Mouse (Mus musculus): Measurements from ENCODE around the gene Tmem88. TPM values are rescaled to one million over a fixed set of nuclear protein-coding genes. Genes with fewer than 3 reads are reported as not detected.

The Tmem88 gene
- polyA plus RNA-seq, 1 experiment from 2014 or later: 46.7 TPM

GRCm38 (mm10) chr11:69401210-69401637 lies 3.2 kb upstream of the Tmem88 start:
- H3K4me2 ChIP-seq (ENCODE audit: low read length): no peak overlapping the region
- 17% methylated on average over 22 of the region's 22 CpGs for WGBS
- peaks cover 67% of the 10 kb centered on the region for H3K36me3 ChIP-seq (ENCODE audit: control insufficient read depth, insufficient read depth, low read length)
- H3K4me1 ChIP-seq (ENCODE audit: control insufficient read depth in 2 of 2, insufficient read depth in 2 of 2, low read length in 2 of 2): peaks cover 17% of the 10 kb centered on the region in 2 experiments
- no peak overlapping the region for H3K27ac ChIP-seq (replicated peaks in 1 of 2; ENCODE audit: control insufficient read depth in 1 of 2, insufficient read depth in 1 of 2, low read depth in 2 of 2, low read length in 2 of 2)
- no peaks in the 10 kb centered on the region for H3K9me3 ChIP-seq (ENCODE audit: control insufficient read depth, low read length)
- H3K9ac ChIP-seq (ENCODE audit: low read length): no peak overlapping the region
- no peak overlapping the region for H3K4me3 ChIP-seq (ENCODE audit: control insufficient read depth in 1 of 2, insufficient read depth in 1 of 2, low read depth in 1 of 2, low read length in 2 of 2)
- ATAC-seq (ENCODE audit: insufficient number of reproducible peaks, insufficient read depth, low FRiP score, low read depth): peak; percentile 14; the same call in 1 of the 2 replicates
- H3K27me3 ChIP-seq (ENCODE audit: control insufficient read depth, insufficient read depth, low read length): no peaks in the 10 kb centered on the region

GRCm38 (mm10) chr11:69400083-69400850 lies 2.2 kb upstream of the Tmem88 start:
- H3K4me1 ChIP-seq (ENCODE audit: control insufficient read depth in 2 of 2, insufficient read depth in 2 of 2, low read length in 2 of 2): peaks cover 17% of the 10 kb centered on the region in 2 experiments
- H3K27ac ChIP-seq (replicated peaks in 1 of 2; ENCODE audit: control insufficient read depth in 1 of 2, insufficient read depth in 1 of 2, low read depth in 2 of 2, low read length in 2 of 2): no peak overlapping the region
- H3K4me3 ChIP-seq (ENCODE audit: control insufficient read depth in 1 of 2, insufficient read depth in 1 of 2, low read depth in 1 of 2, low read length in 2 of 2): no peak overlapping the region
- ATAC-seq (ENCODE audit: insufficient number of reproducible peaks, insufficient read depth, low FRiP score, low read depth): no peak
- 66% methylated on average over 25 of the region's 25 CpGs for WGBS
- no peak overlapping the region for H3K4me2 ChIP-seq (ENCODE audit: low read length)
- H3K36me3 ChIP-seq (ENCODE audit: control insufficient read depth, insufficient read depth, low read length): peaks cover 58% of the 10 kb centered on the region
- H3K9me3 ChIP-seq (ENCODE audit: control insufficient read depth, low read length): no peaks in the 10 kb centered on the region
- H3K27me3 ChIP-seq (ENCODE audit: control insufficient read depth, insufficient read depth, low read length): no peaks in the 10 kb centered on the region
- no peak overlapping the region for H3K9ac ChIP-seq (ENCODE audit: low read length)

- Histone ChIP-seq H3K4me1 (ENCODE audit: control insufficient read depth in 2 of 2, insufficient read depth in 2 of 2, low read length in 2 of 2) (peaks cover 17% of the 10 kb centered on the region in 2 experiments), H3K9ac (ENCODE audit: low read length) (peak overlapping the region; percentile 83)
- WGBS: 30% methylated on average over 66 of the region's 66 CpGs
These were observed 1.4 kb upstream of the Tmem88 start for GRCm38 (mm10) chr11:69399201-69400082.

GRCm38 (mm10) chr11:69398486-69399200 lies 609 bp upstream of the Tmem88 start:
- no peaks in the 10 kb centered on the region for H3K9me3 ChIP-seq (ENCODE audit: control insufficient read depth, low read length)
- peak overlapping the region in 1 of 2 experiments; percentile 95; a peak in 2 of 4 replicates for H3K27ac ChIP-seq (replicated peaks in 1 of 2; ENCODE audit: control insufficient read depth in 1 of 2, insufficient read depth in 1 of 2, low read depth in 2 of 2, low read length in 2 of 2)
- no peak for ATAC-seq (ENCODE audit: insufficient number of reproducible peaks, insufficient read depth, low FRiP score, low read depth)
- H3K4me1 ChIP-seq (ENCODE audit: control insufficient read depth in 2 of 2, insufficient read depth in 2 of 2, low read length in 2 of 2): peaks cover 17 to 21% of the 10 kb centered on the region in 2 experiments
- H3K27me3 ChIP-seq (ENCODE audit: control insufficient read depth, insufficient read depth, low read length): no peaks in the 10 kb centered on the region
- WGBS: 17% methylated on average over 21 of the region's 21 CpGs
- peak overlapping the region; percentile 73 for H3K4me2 ChIP-seq (ENCODE audit: low read length)
- H3K9ac ChIP-seq (ENCODE audit: low read length): peak overlapping the region; percentile 83
- peaks cover 41% of the 10 kb centered on the region for H3K36me3 ChIP-seq (ENCODE audit: control insufficient read depth, insufficient read depth, low read length)
- H3K4me3 ChIP-seq (ENCODE audit: control insufficient read depth in 1 of 2, insufficient read depth in 1 of 2, low read depth in 1 of 2, low read length in 2 of 2): peak overlapping the region; percentile 59 to 60; a peak in 3 of 4 replicates

More at GRCm38 (mm10) chr11:69399201-69400082, 1.4 kb upstream of the Tmem88 start:
- no peak for ATAC-seq (ENCODE audit: insufficient number of reproducible peaks, insufficient read depth, low FRiP score, low read depth)
- H3K4me2 ChIP-seq (ENCODE audit: low read length): peak overlapping the region; percentile 73
- H3K4me3 ChIP-seq (ENCODE audit: control insufficient read depth in 1 of 2, insufficient read depth in 1 of 2, low read depth in 1 of 2, low read length in 2 of 2): no peak overlapping the region
- H3K36me3 ChIP-seq (ENCODE audit: control insufficient read depth, insufficient read depth, low read length): peaks cover 49% of the 10 kb centered on the region
- no peaks in the 10 kb centered on the region for H3K9me3 ChIP-seq (ENCODE audit: control insufficient read depth, low read length)
- H3K27ac ChIP-seq (replicated peaks in 1 of 2; ENCODE audit: control insufficient read depth in 1 of 2, insufficient read depth in 1 of 2, low read depth in 2 of 2, low read length in 2 of 2): no peak overlapping the region
- no peaks in the 10 kb centered on the region for H3K27me3 ChIP-seq (ENCODE audit: control insufficient read depth, insufficient read depth, low read length)

GRCm38 (mm10) chr11:69397581-69398057 lies 415 bp downstream of the Tmem88 start:
- peaks cover 31% of the 10 kb centered on the region for H3K36me3 ChIP-seq (ENCODE audit: control insufficient read depth, insufficient read depth, low read length)
- 6% methylated on average over 24 of the region's 24 CpGs for WGBS
- no peaks in the 10 kb centered on the region for H3K27me3 ChIP-seq (ENCODE audit: control insufficient read depth, insufficient read depth, low read length)
- H3K9me3 ChIP-seq (ENCODE audit: control insufficient read depth, low read length): no peaks in the 10 kb centered on the region
- H3K4me2 ChIP-seq (ENCODE audit: low read length): peak overlapping the region; percentile 73
- H3K9ac ChIP-seq (ENCODE audit: low read length): peak overlapping the region; percentile 83
- H3K4me3 ChIP-seq (ENCODE audit: control insufficient read depth in 1 of 2, insufficient read depth in 1 of 2, low read depth in 1 of 2, low read length in 2 of 2): peak overlapping the region; percentile 59 to 60
- no peak for ATAC-seq (ENCODE audit: insufficient number of reproducible peaks, insufficient read depth, low FRiP score, low read depth)
- peak overlapping the region; percentile 73 to 95 for H3K27ac ChIP-seq (replicated peaks in 1 of 2; ENCODE audit: control insufficient read depth in 1 of 2, insufficient read depth in 1 of 2, low read depth in 2 of 2, low read length in 2 of 2)
- peaks cover 17 to 21% of the 10 kb centered on the region in 2 experiments for H3K4me1 ChIP-seq (ENCODE audit: control insufficient read depth in 2 of 2, insufficient read depth in 2 of 2, low read length in 2 of 2)

- ATAC-seq (ENCODE audit: insufficient number of reproducible peaks, insufficient read depth, low FRiP score, low read depth): no peak
- peak overlapping the region; percentile 59 to 76 for H3K4me3 ChIP-seq (ENCODE audit: control insufficient read depth in 1 of 2, insufficient read depth in 1 of 2, low read depth in 1 of 2, low read length in 2 of 2)
- 28% methylated on average over 11 of the region's 11 CpGs for WGBS
- no peaks in the 10 kb centered on the region for H3K27me3 ChIP-seq (ENCODE audit: control insufficient read depth, insufficient read depth, low read length)
- peak overlapping the region; percentile 83; the same call in 1 of the 2 replicates for H3K9ac ChIP-seq (ENCODE audit: low read length)
- H3K27ac ChIP-seq (replicated peaks in 1 of 2; ENCODE audit: control insufficient read depth in 1 of 2, insufficient read depth in 1 of 2, low read depth in 2 of 2, low read length in 2 of 2): peak overlapping the region; percentile 95 to 97
- H3K4me1 ChIP-seq (ENCODE audit: control insufficient read depth in 2 of 2, insufficient read depth in 2 of 2, low read length in 2 of 2): peaks cover 17 to 21% of the 10 kb centered on the region in 2 experiments
- H3K4me2 ChIP-seq (ENCODE audit: low read length): peak overlapping the region; percentile 73
- H3K9me3 ChIP-seq (ENCODE audit: control insufficient read depth, low read length): no peaks in the 10 kb centered on the region
- peaks cover 26% of the 10 kb centered on the region for H3K36me3 ChIP-seq (ENCODE audit: control insufficient read depth, insufficient read depth, low read length)
These were observed 1.3 kb downstream of the Tmem88 start for GRCm38 (mm10) chr11:69396772-69397171.
